In the genomic region with DNA sequence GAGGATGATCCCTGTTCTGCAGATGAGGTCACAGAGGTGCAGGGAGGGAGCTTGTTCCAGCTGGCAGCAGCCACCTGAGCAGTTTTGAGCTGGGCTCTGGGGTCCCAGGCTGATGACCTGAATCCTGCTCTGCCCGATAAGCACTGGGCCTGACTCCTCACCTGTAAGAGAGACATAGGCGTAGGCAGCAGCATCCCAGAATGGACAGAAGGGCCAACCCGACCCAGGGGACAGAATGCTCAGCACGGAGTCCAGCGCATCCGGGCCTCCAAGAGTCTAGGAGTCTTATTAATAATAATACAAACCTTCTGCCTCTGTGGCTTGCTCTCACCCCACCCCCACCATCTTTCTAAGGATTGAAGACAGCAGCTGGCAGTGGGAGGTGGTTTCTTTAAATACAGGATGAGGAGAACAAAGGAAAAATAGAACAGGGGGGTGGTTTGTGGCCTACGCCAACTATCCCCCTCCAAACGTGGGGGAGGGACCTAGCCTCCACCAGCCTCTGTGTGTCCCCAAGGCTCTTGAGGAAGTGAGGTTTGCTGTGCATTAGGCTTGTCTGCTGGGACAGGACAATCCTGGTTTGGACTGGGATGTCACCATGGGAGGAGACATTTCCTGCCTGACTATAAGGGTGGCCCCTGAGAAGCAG, we compare ENCODE assay signal across 10 mouse cellular contexts. TPM values are rescaled to one million over a fixed set of nuclear protein-coding genes. Genes with fewer than 3 reads are reported as not detected.
DNase-seq lines count a peak whose midpoint lies in the region; ATAC-seq and TF ChIP-seq lines count a peak whose summit lies in the region.
"Had no signal": no experiment of that assay in that cellular context is flagged by ENCODE, and none has a peak within 500 bp of the region (broad histone marks: within the 10 kb centered on the region; RNA-seq: fewer than 3 reads in every experiment).

No protein-coding gene starts in this region.

- DNase-seq in heart, embryonic 10.5 days (ENCODE audit: low spot score): no peak
- DNase-seq in lung, postnatal 25 days (ENCODE audit: low spot score): no peak
- peak; percentile 25 for DNase-seq in brain, embryonic 14.5 days (ENCODE audit: low read depth)
- no peak for DNase-seq in kidney, postnatal 14 days
- DNase-seq: liver had no signal

- TF ChIP-seq POLR2A in brain, embryonic 14.5 days (IDR thresholded peaks at IDR 0.05; ENCODE audit: borderline replicate concordance, extremely low read depth, insufficient read depth, insufficient read length, poor library complexity, severe bottlenecking): no peak

- H3K27ac ChIP-seq in heart, embryonic 15.5 days: 0 out of 2 replicates have a peak overlapping the region, but pooled peaks have one; percentile 40
- no peak overlapping the region for H3K27ac ChIP-seq in heart, embryonic 10.5 days
- H3K27ac ChIP-seq in lung, embryonic 16.5 days (ENCODE audit: low read length): no peak overlapping the region
- peak overlapping the region; percentile 8; the same call in 1 of the 2 replicates for H3K27ac ChIP-seq in limb, embryonic 12.5 days
- H3K27ac ChIP-seq: kidney, embryonic 15.5 days had no signal

- no peaks in the 10 kb centered on the region for H3K36me3 ChIP-seq in heart, embryonic 15.5 days
- 0 out of 2 replicates have a peak, but pooled peaks cover 2% of the 10 kb centered on the region for H3K36me3 ChIP-seq in heart, embryonic 10.5 days
- H3K36me3 ChIP-seq in lung, embryonic 16.5 days (ENCODE audit: control insufficient read depth, insufficient read depth, low read length): no peaks in the 10 kb centered on the region
- H3K36me3 ChIP-seq in limb, embryonic 12.5 days: peaks cover 6% of the 10 kb centered on the region; the same call in 1 of the 2 replicates

- H3K27me3 ChIP-seq in heart, embryonic 15.5 days: no peaks in the 10 kb centered on the region
- H3K27me3 ChIP-seq in heart, embryonic 10.5 days (ENCODE audit: insufficient read depth, poor library complexity, severe bottlenecking): no peaks in the 10 kb centered on the region
- H3K27me3 ChIP-seq in lung, embryonic 16.5 days (ENCODE audit: control insufficient read depth, insufficient read depth, low read depth, low read length): no peaks in the 10 kb centered on the region
- no peaks in the 10 kb centered on the region for H3K27me3 ChIP-seq in limb, embryonic 12.5 days
- H3K27me3 ChIP-seq: kidney, embryonic 15.5 days had no signal

- no peak for TF ChIP-seq CTCF in brain, embryonic 14.5 days (IDR thresholded peaks at IDR 0.05; ENCODE audit: borderline replicate concordance, extremely low read depth, insufficient read depth, insufficient read length)

- H3K9ac ChIP-seq in heart, embryonic 15.5 days: no peak overlapping the region
- no peak overlapping the region for H3K9ac ChIP-seq in lung, embryonic 16.5 days (ENCODE audit: low read length)
- no peak overlapping the region for H3K9ac ChIP-seq in limb, embryonic 12.5 days (replicated peaks)
- H3K9ac ChIP-seq: kidney, embryonic 15.5 days had no signal

- H3K9me3 ChIP-seq in heart, embryonic 15.5 days (replicated peaks): no peaks in the 10 kb centered on the region
- no peaks in the 10 kb centered on the region for H3K9me3 ChIP-seq in heart, embryonic 10.5 days
- no peaks in the 10 kb centered on the region for H3K9me3 ChIP-seq in lung, embryonic 16.5 days (ENCODE audit: control insufficient read depth, low read length)
- H3K9me3 ChIP-seq in limb, embryonic 12.5 days: no peaks in the 10 kb centered on the region
- H3K9me3 ChIP-seq: kidney, embryonic 15.5 days had no signal

- peaks cover 10% of the 10 kb centered on the region for H3K4me1 ChIP-seq in heart, embryonic 15.5 days (replicated peaks)
- H3K4me1 ChIP-seq in heart, embryonic 10.5 days: peaks cover 24% of the 10 kb centered on the region
- no peaks in the 10 kb centered on the region for H3K4me1 ChIP-seq in lung, embryonic 16.5 days (replicated peaks; ENCODE audit: control insufficient read depth, insufficient read depth, low read length)
- H3K4me1 ChIP-seq in limb, embryonic 12.5 days (replicated peaks): 0 out of 2 replicates have a peak, but pooled peaks cover 4% of the 10 kb centered on the region

- no peak overlapping the region for H3K4me2 ChIP-seq in heart, embryonic 15.5 days
- no peak overlapping the region for H3K4me2 ChIP-seq in lung, embryonic 16.5 days (ENCODE audit: low read depth, low read length)
- no peak overlapping the region for H3K4me2 ChIP-seq in limb, embryonic 12.5 days
- H3K4me2 ChIP-seq: kidney, embryonic 15.5 days had no signal

- H3K4me3 ChIP-seq in heart, embryonic 15.5 days: no peak overlapping the region
- H3K4me3 ChIP-seq in heart, embryonic 10.5 days: no peak overlapping the region
- no peak overlapping the region for H3K4me3 ChIP-seq in lung, embryonic 16.5 days (ENCODE audit: low read length)
- no peak overlapping the region for H3K4me3 ChIP-seq in limb, embryonic 12.5 days (replicated peaks)
- H3K4me3 ChIP-seq: kidney, embryonic 15.5 days had no signal

- ATAC-seq in heart, embryonic 15.5 days (replicated peaks; ENCODE audit: insufficient number of reproducible peaks, insufficient read depth, low FRiP score, low read depth): peak; percentile 37; the same call in 1 of the 2 replicates
- ATAC-seq in lung, embryonic 16.5 days (ENCODE audit: low read depth): peak; percentile 67
- ATAC-seq in limb, embryonic 12.5 days (ENCODE audit: insufficient number of reproducible peaks, insufficient read depth, low FRiP score, low TSS enrichment, low read depth): no peak
- ATAC-seq in megakaryocyte-erythroid progenitor cell, adult 5-6 weeks (replicated peaks; ENCODE audit: low FRiP score, low TSS enrichment, poor library complexity, severe bottlenecking): no peak

- WGBS in heart, embryonic 15.5 days: 64% methylated on average over 8 of the region's 8 CpGs
- 74% methylated on average over 8 of the region's 8 CpGs for WGBS in heart, embryonic 10.5 days
- WGBS in lung, embryonic 16.5 days: 52% methylated on average over 8 of the region's 8 CpGs
- WGBS in limb, embryonic 12.5 days: 76% methylated on average over 8 of the region's 8 CpGs

RNA-seq across cellular contexts. Expression of a gene that starts 13.8 kb away (rescaled TPM):
- 4.7 and 6.2 TPM in 2 replicates for polyA plus RNA-seq in heart, embryonic 15.5 days (2015; fragmentation: Nextera tagmentation; extraction: Ambion mirVana)
- polyA plus RNA-seq in heart, embryonic 10.5 days (2016; fragmentation: Nextera tagmentation; extraction: Ambion mirVana): 2.4 and 2.9 TPM in 2 replicates
- 7.8 and 8.0 TPM in 2 replicates for polyA plus RNA-seq in lung, embryonic 16.5 days (2015; fragmentation: Nextera tagmentation; extraction: Ambion mirVana)
- polyA plus RNA-seq in brain, embryonic 14.5 days (2012; rRNA removed): 46.5 and 47.9 TPM in 2 replicates
- 6.1 and 6.6 TPM in 2 replicates for polyA plus RNA-seq in limb, embryonic 12.5 days (2016; fragmentation: Nextera tagmentation; extraction: Ambion mirVana)
- 9.9 and 11.8 TPM in 2 replicates for total RNA-seq in megakaryocyte-erythroid progenitor cell, adult 5-6 weeks (2014; fragmentation: Nextera tagmentation)
- total RNA-seq in megakaryocyte-erythroid progenitor cell, adult 5-6 weeks (2017): 13.9 and 15.2 TPM in 2 replicates

RNA-seq across cellular contexts. Expression of a gene that starts 21.5 kb away (rescaled TPM):
- 37.2 and 46.0 TPM in 2 replicates for polyA plus RNA-seq in heart, embryonic 15.5 days (2015; fragmentation: Nextera tagmentation; extraction: Ambion mirVana)
- 37.3 and 48.0 TPM in 2 replicates for polyA plus RNA-seq in heart, embryonic 10.5 days (2016; fragmentation: Nextera tagmentation; extraction: Ambion mirVana)
- 66.9 and 72.1 TPM in 2 replicates for polyA plus RNA-seq in lung, embryonic 16.5 days (2015; fragmentation: Nextera tagmentation; extraction: Ambion mirVana)
- 77.6 and 110 TPM in 2 replicates for polyA plus RNA-seq in brain, embryonic 14.5 days (2012; rRNA removed)
- 71.0 and 71.2 TPM in 2 replicates for polyA plus RNA-seq in limb, embryonic 12.5 days (2016; fragmentation: Nextera tagmentation; extraction: Ambion mirVana)
- 13.2 and 13.5 TPM in 2 replicates for total RNA-seq in megakaryocyte-erythroid progenitor cell, adult 5-6 weeks (2014; fragmentation: Nextera tagmentation)
- total RNA-seq in megakaryocyte-erythroid progenitor cell, adult 5-6 weeks (2017): 7.6 and 10.0 TPM in 2 replicates

RNA-seq across cellular contexts. Expression of a gene that starts 48.5 kb away (rescaled TPM):
- polyA plus RNA-seq in heart, embryonic 15.5 days (2015; fragmentation: Nextera tagmentation; extraction: Ambion mirVana): 1.8 and 3.6 TPM in 2 replicates
- polyA plus RNA-seq in heart, embryonic 10.5 days (2016; fragmentation: Nextera tagmentation; extraction: Ambion mirVana): 1.1 and 1.2 TPM in 2 replicates
- 2.2 and 2.4 TPM in 2 replicates for polyA plus RNA-seq in lung, embryonic 16.5 days (2015; fragmentation: Nextera tagmentation; extraction: Ambion mirVana)
- 20.7 and 53.6 TPM in 2 replicates for polyA plus RNA-seq in brain, embryonic 14.5 days (2012; rRNA removed)
- polyA plus RNA-seq in limb, embryonic 12.5 days (2016; fragmentation: Nextera tagmentation; extraction: Ambion mirVana): 2.0 and 2.3 TPM in 2 replicates
- total RNA-seq in megakaryocyte-erythroid progenitor cell, adult 5-6 weeks (2014; fragmentation: Nextera tagmentation): 1.2 TPM in 1 of 2 replicates, not detected in the other
- not detected in 2 replicates for total RNA-seq in megakaryocyte-erythroid progenitor cell, adult 5-6 weeks (2017)

Comparison
In these comparisons a context has a peak if more than half of its experiments do, and no peak if none do; other contexts are left out.
1. H3K27ac ChIP-seq: peak in heart, embryonic 15.5 days (single experiment) and limb, embryonic 12.5 days (single experiment); none in heart, embryonic 10.5 days (single experiment) and lung, embryonic 16.5 days (single experiment).
2. ATAC-seq: peak in heart, embryonic 15.5 days (single experiment) and lung, embryonic 16.5 days (single experiment); none in limb, embryonic 12.5 days (single experiment) and megakaryocyte-erythroid progenitor cell, adult 5-6 weeks (single experiment).